Mouse (Mus musculus): Measurements from ENCODE around the gene Rpusd3. TPM values are rescaled to one million over a fixed set of nuclear protein-coding genes. Genes with fewer than 3 reads are reported as not detected.

Gene Rpusd3
- 23.0 and 26.3 TPM in 2 replicates for polyA plus RNA-seq (2014; fragmentation: Nextera tagmentation; extraction: Ambion mirVana)

GRCm38 (mm10) chr6:113419199-113419587, at the start of gene Rpusd3:
Gene Rpusd3 (minus strand): TSS chr6:113419340.
- Histone ChIP-seq H3K27ac (ENCODE audit: low read depth, low read length) (no peak within 1 kb of the TSS), H3K4me1 (replicated peaks; ENCODE audit: control insufficient read depth, insufficient read depth, low read length) (peaks cover 7% of the 10 kb centered on the region; the same call in 1 of the 2 replicates), H3K9ac (ENCODE audit: low read depth, low read length) (peak within 1 kb of the TSS; percentile 67), H3K4me3 (ENCODE audit: low read depth, low read length) (peak within 1 kb of the TSS; percentile 67), H3K9me3 (ENCODE audit: control insufficient read depth, low read length) (no peaks in the 10 kb centered on the region), H3K36me3 (ENCODE audit: control insufficient read depth, insufficient read depth, low read length) (no peaks in the 10 kb centered on the region), H3K27me3 (ENCODE audit: control insufficient read depth, insufficient read depth, low read length) (no peaks in the 10 kb centered on the region), H3K4me2 (replicated peaks; ENCODE audit: low read depth, low read length) (peak within 1 kb of the TSS; percentile 94)
- DNase-seq (ENCODE audit: low spot score) (peak; percentile 99), ATAC-seq (ENCODE audit: low FRiP score) (peak; percentile 98)
- WGBS = under 1% methylated on average over 25 of the region's 25 CpGs

- H3K36me3 ChIP-seq (ENCODE audit: control insufficient read depth, insufficient read depth, low read length) = no peaks in the 10 kb centered on the region
- DNase-seq (ENCODE audit: low spot score) (no peak), ATAC-seq (ENCODE audit: low FRiP score) (no peak; the same call in 1 of the 2 replicates)
- H3K4me2 ChIP-seq (replicated peaks; ENCODE audit: low read depth, low read length) = no peak overlapping the region
- peaks cover 19% of the 10 kb centered on the region for H3K27me3 ChIP-seq (ENCODE audit: control insufficient read depth, insufficient read depth, low read length)
- H3K9ac ChIP-seq (ENCODE audit: low read depth, low read length) = no peak overlapping the region
- no peaks in the 10 kb centered on the region for H3K9me3 ChIP-seq (ENCODE audit: control insufficient read depth, low read length)
- H3K4me3 ChIP-seq (ENCODE audit: low read depth, low read length) = no peak overlapping the region
- WGBS = 62% methylated on average over 3 of the region's 3 CpGs
- no peaks in the 10 kb centered on the region for H3K4me1 ChIP-seq (replicated peaks; ENCODE audit: control insufficient read depth, insufficient read depth, low read length)
- no peak overlapping the region for H3K27ac ChIP-seq (ENCODE audit: low read depth, low read length)
Observed at GRCm38 (mm10) chr6:113468512-113468911, 49.4 kb upstream of the Rpusd3 start.

GRCm38 (mm10) chr6:113465602-113466001, 46.5 kb upstream of the Rpusd3 start:
- Histone ChIP-seq H3K27ac (ENCODE audit: low read depth, low read length) (no peak overlapping the region), H3K9me3 (ENCODE audit: control insufficient read depth, low read length) (no peaks in the 10 kb centered on the region), H3K4me1 (replicated peaks; ENCODE audit: control insufficient read depth, insufficient read depth, low read length) (no peaks in the 10 kb centered on the region), H3K4me3 (ENCODE audit: low read depth, low read length) (no peak overlapping the region), H3K9ac (ENCODE audit: low read depth, low read length) (no peak overlapping the region), H3K4me2 (replicated peaks; ENCODE audit: low read depth, low read length) (no peak overlapping the region), H3K36me3 (ENCODE audit: control insufficient read depth, insufficient read depth, low read length) (no peaks in the 10 kb centered on the region), H3K27me3 (ENCODE audit: control insufficient read depth, insufficient read depth, low read length) (peaks cover 15% of the 10 kb centered on the region)
- ATAC-seq (ENCODE audit: low FRiP score) = peak; percentile 28; the same call in 1 of the 2 replicates
- DNase-seq (ENCODE audit: low spot score) = peak; percentile 35
- 49% methylated on average over 5 of the region's 5 CpGs for WGBS

- Histone ChIP-seq H3K27me3 (ENCODE audit: control insufficient read depth, insufficient read depth, low read length) (peaks cover 5% of the 10 kb centered on the region; the same call in 1 of the 2 replicates), H3K4me3 (ENCODE audit: low read depth, low read length) (no peak overlapping the region), H3K36me3 (ENCODE audit: control insufficient read depth, insufficient read depth, low read length) (no peaks in the 10 kb centered on the region), H3K4me1 (replicated peaks; ENCODE audit: control insufficient read depth, insufficient read depth, low read length) (no peaks in the 10 kb centered on the region), H3K27ac (ENCODE audit: low read depth, low read length) (no peak overlapping the region), H3K9me3 (ENCODE audit: control insufficient read depth, low read length) (no peaks in the 10 kb centered on the region), H3K9ac (ENCODE audit: low read depth, low read length) (no peak overlapping the region), H3K4me2 (replicated peaks; ENCODE audit: low read depth, low read length) (no peak overlapping the region)
- 70% methylated on average over 7 of the region's 7 CpGs for WGBS
- DNase-seq (ENCODE audit: low spot score) = no peak
- ATAC-seq (ENCODE audit: low FRiP score) = no peak
Observed at GRCm38 (mm10) chr6:113464040-113464439, 44.9 kb upstream of the Rpusd3 start.

GRCm38 (mm10) chr6:113458635-113459034, 39.5 kb upstream of the Rpusd3 start:
- DNase-seq (ENCODE audit: low spot score) = no peak
- Histone ChIP-seq H3K4me1 (replicated peaks; ENCODE audit: control insufficient read depth, insufficient read depth, low read length) (no peaks in the 10 kb centered on the region), H3K4me2 (replicated peaks; ENCODE audit: low read depth, low read length) (no peak overlapping the region), H3K4me3 (ENCODE audit: low read depth, low read length) (no peak overlapping the region), H3K9me3 (ENCODE audit: control insufficient read depth, low read length) (no peaks in the 10 kb centered on the region), H3K27ac (ENCODE audit: low read depth, low read length) (no peak overlapping the region), H3K9ac (ENCODE audit: low read depth, low read length) (no peak overlapping the region), H3K36me3 (ENCODE audit: control insufficient read depth, insufficient read depth, low read length) (no peaks in the 10 kb centered on the region), H3K27me3 (ENCODE audit: control insufficient read depth, insufficient read depth, low read length) (no peaks in the 10 kb centered on the region)
- WGBS = 63% methylated on average over 10 of the region's 10 CpGs
- ATAC-seq (ENCODE audit: low FRiP score) = no peak

GRCm38 (mm10) chr6:113457952-113458534, 38.9 kb upstream of the Rpusd3 start, which contains the start of gene Il17re:
Gene Il17re (plus strand): TSS chr6:113458484.
- ATAC-seq (ENCODE audit: low FRiP score) (no peak), DNase-seq (ENCODE audit: low spot score) (no peak)
- no peak within 1 kb of the TSS for H3K4me2 ChIP-seq (replicated peaks; ENCODE audit: low read depth, low read length)
- WGBS = 78% methylated on average over 10 of the region's 10 CpGs
- H3K4me3 ChIP-seq (ENCODE audit: low read depth, low read length) = no peak within 1 kb of the TSS
- no peak within 1 kb of the TSS for H3K27ac ChIP-seq (ENCODE audit: low read depth, low read length)
- no peak within 1 kb of the TSS for H3K9ac ChIP-seq (ENCODE audit: low read depth, low read length)
- H3K27me3 ChIP-seq (ENCODE audit: control insufficient read depth, insufficient read depth, low read length) = no peaks in the 10 kb centered on the region
- H3K9me3 ChIP-seq (ENCODE audit: control insufficient read depth, low read length) = no peaks in the 10 kb centered on the region
- no peaks in the 10 kb centered on the region for H3K36me3 ChIP-seq (ENCODE audit: control insufficient read depth, insufficient read depth, low read length)
- no peaks in the 10 kb centered on the region for H3K4me1 ChIP-seq (replicated peaks; ENCODE audit: control insufficient read depth, insufficient read depth, low read length)

GRCm38 (mm10) chr6:113455007-113455406, 35.9 kb upstream of the Rpusd3 start:
- no peaks in the 10 kb centered on the region for H3K36me3 ChIP-seq (ENCODE audit: control insufficient read depth, insufficient read depth, low read length)
- ATAC-seq (ENCODE audit: low FRiP score) = no peak
- H3K9ac ChIP-seq (ENCODE audit: low read depth, low read length) = no peak overlapping the region
- no peak overlapping the region for H3K4me2 ChIP-seq (replicated peaks; ENCODE audit: low read depth, low read length)
- H3K9me3 ChIP-seq (ENCODE audit: control insufficient read depth, low read length) = no peaks in the 10 kb centered on the region
- DNase-seq (ENCODE audit: low spot score) = no peak
- WGBS = 63% methylated on average over 5 of the region's 5 CpGs
- no peaks in the 10 kb centered on the region for H3K27me3 ChIP-seq (ENCODE audit: control insufficient read depth, insufficient read depth, low read length)
- no peaks in the 10 kb centered on the region for H3K4me1 ChIP-seq (replicated peaks; ENCODE audit: control insufficient read depth, insufficient read depth, low read length)
- no peak overlapping the region for H3K4me3 ChIP-seq (ENCODE audit: low read depth, low read length)
- no peak overlapping the region for H3K27ac ChIP-seq (ENCODE audit: low read depth, low read length)

- Histone ChIP-seq H3K4me3 (ENCODE audit: low read depth, low read length) (no peak overlapping the region), H3K9ac (ENCODE audit: low read depth, low read length) (no peak overlapping the region), H3K27me3 (ENCODE audit: control insufficient read depth, insufficient read depth, low read length) (no peaks in the 10 kb centered on the region), H3K4me1 (replicated peaks; ENCODE audit: control insufficient read depth, insufficient read depth, low read length) (no peaks in the 10 kb centered on the region), H3K4me2 (replicated peaks; ENCODE audit: low read depth, low read length) (no peak overlapping the region), H3K27ac (ENCODE audit: low read depth, low read length) (no peak overlapping the region), H3K9me3 (ENCODE audit: control insufficient read depth, low read length) (no peaks in the 10 kb centered on the region), H3K36me3 (ENCODE audit: control insufficient read depth, insufficient read depth, low read length) (0 out of 2 replicates have a peak, but pooled peaks cover 2% of the 10 kb centered on the region)
- DNase-seq (ENCODE audit: low spot score) (no peak), ATAC-seq (ENCODE audit: low FRiP score) (no peak)
- WGBS = 85% methylated on average over 2 of the region's 2 CpGs
Observed at GRCm38 (mm10) chr6:113451839-113452238, 32.7 kb upstream of the Rpusd3 start.

GRCm38 (mm10) chr6:113447639-113448038, 28.5 kb upstream of the Rpusd3 start:
- 89% methylated on average over 4 of the region's 4 CpGs for WGBS
- H3K27ac ChIP-seq (ENCODE audit: low read depth, low read length) = no peak overlapping the region
- 0 out of 2 replicates have a peak, but pooled peaks cover 2% of the 10 kb centered on the region for H3K36me3 ChIP-seq (ENCODE audit: control insufficient read depth, insufficient read depth, low read length)
- no peak overlapping the region for H3K4me3 ChIP-seq (ENCODE audit: low read depth, low read length)
- no peaks in the 10 kb centered on the region for H3K27me3 ChIP-seq (ENCODE audit: control insufficient read depth, insufficient read depth, low read length)
- H3K4me2 ChIP-seq (replicated peaks; ENCODE audit: low read depth, low read length) = no peak overlapping the region
- H3K4me1 ChIP-seq (replicated peaks; ENCODE audit: control insufficient read depth, insufficient read depth, low read length) = no peaks in the 10 kb centered on the region
- no peak for ATAC-seq (ENCODE audit: low FRiP score)
- no peak overlapping the region for H3K9ac ChIP-seq (ENCODE audit: low read depth, low read length)
- no peaks in the 10 kb centered on the region for H3K9me3 ChIP-seq (ENCODE audit: control insufficient read depth, low read length)
- DNase-seq (ENCODE audit: low spot score) = no peak
